Mouse (Mus musculus): ENCODE results near the gene Apobec1.

DNA sequence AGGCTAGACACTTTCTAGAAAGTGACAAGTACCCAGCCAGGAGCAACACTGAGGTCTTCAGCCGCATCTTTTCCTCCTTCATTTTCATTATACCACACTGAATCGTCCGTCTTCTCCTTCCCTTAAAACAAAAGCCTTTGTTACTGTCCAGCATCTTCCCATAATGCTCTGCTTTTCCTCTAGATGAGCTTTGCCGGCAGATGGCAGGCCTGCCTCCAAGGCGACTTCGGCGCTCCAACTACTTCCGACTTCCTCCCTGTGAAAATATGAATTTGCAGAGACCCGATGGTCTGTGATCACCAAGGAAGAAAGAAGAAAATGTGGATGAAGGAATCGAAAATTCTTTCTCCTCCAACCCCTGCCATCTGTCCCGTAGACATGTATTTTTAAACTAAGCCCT is 74.1 kb downstream of the Apobec1 start:
- TF ChIP-seq POLR2A (IDR thresholded peaks at IDR 0.05; ENCODE audit: low read depth, low read length) = no peak
- no peak for TF ChIP-seq CTCF (IDR thresholded peaks at IDR 0.05; ENCODE audit: borderline replicate concordance, insufficient read depth, low read length)

Data from embryonic fibroblast, embryonic 13.5 days (primary cell).